Mouse (Mus musculus): ENCODE results near the gene Kcnk6.

- TF ChIP-seq GATA1 (IDR thresholded peaks at IDR 0.05; ENCODE audit: low read length) (no peak), TAL1 (IDR thresholded peaks at IDR 0.05; ENCODE audit: low read length) (no peak)
These were observed 25.1 kb upstream of the Kcnk6 start for GRCm38 (mm10) chr7:29257368-29257767.

Data from erythroblast, embryonic 14.5 days (primary cell).